Mouse (Mus musculus): ENCODE measurements around the gene Ulk3. TPM values are rescaled to one million over a fixed set of nuclear protein-coding genes. Genes with fewer than 3 reads are reported as not detected.

Gene Ulk3
- total RNA-seq, 2 experiments from 2014 or later, result 36.3 to 37.1 TPM

DNA sequence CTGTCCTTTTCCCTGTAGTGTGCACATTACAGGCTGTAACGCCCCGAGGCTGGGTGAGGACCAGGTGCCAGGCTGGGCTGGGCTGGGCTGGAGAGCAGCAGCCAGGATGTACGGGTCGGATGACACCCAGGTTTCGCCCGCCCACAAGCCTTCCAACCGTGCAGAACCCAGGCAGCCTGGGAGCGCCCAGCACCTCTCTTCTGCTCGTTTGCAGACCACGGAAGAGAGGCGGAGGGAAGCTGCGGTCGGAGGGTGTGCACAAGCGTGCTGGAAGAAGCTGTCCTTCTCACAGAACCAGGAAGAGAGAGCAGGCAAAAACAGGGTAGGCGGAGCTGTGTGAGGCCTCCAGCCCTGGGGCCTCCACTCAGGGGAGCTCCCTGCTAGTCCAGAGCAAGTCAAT is 51.1 kb downstream of the Ulk3 start:
- no peak for DNase-seq (ENCODE audit: extremely low spot score in 1 of 2, low spot score in 2 of 2)
- TF ChIP-seq CTCF (IDR thresholded peaks at IDR 0.05), result no peak
- intact Hi-C loops (cut with DNase I), result no loop called here
- peak overlapping the region; percentile 73 for H3K27ac ChIP-seq
- no peak overlapping the region for H3K4me3 ChIP-seq

DNA sequence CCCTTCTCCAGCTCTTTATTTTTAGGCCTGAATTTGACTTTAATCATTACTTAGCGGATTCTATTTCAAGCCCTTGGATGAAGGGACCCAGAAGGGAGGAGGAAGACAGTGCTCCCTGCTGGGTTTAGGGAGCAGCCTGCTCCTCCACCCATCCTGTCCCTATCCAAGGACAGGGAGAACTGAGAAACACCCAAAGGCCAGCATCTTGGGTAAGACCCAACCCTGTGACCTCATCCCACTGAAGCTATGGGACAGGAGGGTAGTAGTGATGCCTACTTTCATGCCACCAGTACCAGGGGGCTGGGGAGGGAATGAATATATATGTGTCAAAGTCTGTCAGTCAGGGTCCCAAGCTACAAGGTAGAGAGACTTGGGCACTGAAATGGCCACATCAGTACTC is 51.8 kb downstream of the Ulk3 start:
- DNase-seq (ENCODE audit: extremely low spot score in 1 of 2, low spot score in 2 of 2), result no peak
- H3K27ac ChIP-seq, result peak overlapping the region; percentile 25; the same call in 1 of the 2 replicates
- no peak for TF ChIP-seq CTCF (IDR thresholded peaks at IDR 0.05)
- no peak overlapping the region for H3K4me3 ChIP-seq
- intact Hi-C loops (cut with DNase I), result no loop called here

DNA sequence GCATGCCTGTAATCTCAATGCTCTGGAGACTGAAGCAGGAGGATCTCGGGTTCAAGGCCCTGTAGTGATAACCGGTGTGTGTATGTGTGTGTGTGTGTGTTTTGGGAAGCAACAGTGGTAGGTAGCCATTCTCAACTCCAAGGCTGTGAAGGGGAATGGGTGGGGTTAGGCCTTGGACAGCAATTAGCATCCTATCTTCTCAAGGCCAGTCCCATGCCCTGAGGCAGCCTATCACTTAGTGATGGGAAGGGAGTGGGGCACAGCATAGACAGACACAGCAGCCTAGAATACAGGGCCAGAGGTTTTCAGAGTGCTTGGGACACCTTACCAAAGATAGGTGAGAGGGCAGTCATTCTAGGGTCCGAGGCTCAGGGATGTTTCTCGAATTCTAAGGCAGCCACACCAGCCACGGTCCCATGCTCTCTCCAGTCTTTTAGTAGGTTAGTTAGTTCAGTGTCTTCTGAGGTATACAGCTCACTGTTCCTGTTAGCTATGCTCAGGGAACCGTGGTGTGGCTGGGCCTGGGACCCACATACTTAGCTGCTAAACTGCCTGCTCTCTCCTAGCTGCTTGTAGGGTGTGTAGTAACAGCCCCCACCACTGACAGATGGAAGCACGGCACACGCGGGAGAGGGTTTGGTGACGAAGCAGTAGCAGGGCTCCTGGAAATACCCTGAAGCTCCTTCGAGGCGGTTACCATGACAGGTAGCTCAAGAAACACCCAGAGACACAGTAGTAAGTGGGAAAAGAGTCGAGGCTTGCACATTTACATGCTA is 52.7 kb downstream of the Ulk3 start:
- intact Hi-C loops (cut with DNase I), result no loop called here
- TF ChIP-seq CTCF (IDR thresholded peaks at IDR 0.05), result no peak
- Histone ChIP-seq H3K4me3 (no peak overlapping the region), H3K27ac (no peak overlapping the region; the same call in 1 of the 2 replicates)
- no peak for DNase-seq (ENCODE audit: extremely low spot score in 1 of 2, low spot score in 2 of 2)

DNA sequence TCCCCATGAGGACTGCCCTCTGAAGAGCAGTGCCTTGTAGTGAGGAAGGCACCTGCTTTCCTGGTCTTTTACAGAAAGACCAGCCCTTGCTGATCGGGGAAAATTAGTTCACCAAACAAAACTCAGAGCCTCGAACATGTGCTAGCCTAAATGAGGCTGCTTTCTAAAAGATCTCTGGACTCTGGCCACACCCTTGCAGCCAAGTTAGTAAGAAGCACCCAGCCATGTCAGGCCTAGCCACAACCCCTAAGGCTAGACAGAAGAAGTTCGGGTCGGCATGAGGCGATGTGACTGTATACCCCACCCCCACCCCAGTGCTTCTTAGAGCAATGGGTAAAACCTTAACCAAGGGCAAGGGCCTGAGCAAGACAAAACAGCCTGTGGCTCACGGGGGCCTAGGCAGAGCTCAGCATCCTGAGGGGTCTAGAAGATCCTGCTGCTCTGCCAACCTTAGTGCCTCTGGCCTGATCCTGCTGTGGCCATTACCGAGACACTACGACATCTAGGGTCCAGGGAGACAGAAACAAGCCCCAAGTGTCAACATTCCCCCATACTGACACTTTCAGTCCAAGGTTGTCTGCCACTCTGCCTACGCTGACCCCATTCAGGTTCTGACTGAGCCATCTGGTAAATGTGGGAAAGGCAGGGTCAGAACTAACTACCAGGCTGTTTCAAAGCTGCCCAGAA is 54.1 kb downstream of the Ulk3 start:
- DNase-seq (ENCODE audit: extremely low spot score in 1 of 2, low spot score in 2 of 2), result no peak
- TF ChIP-seq CTCF (IDR thresholded peaks at IDR 0.05), result no peak
- intact Hi-C loops (cut with DNase I), result no loop called here
- H3K4me3 ChIP-seq, result peak overlapping the region; percentile 21; the same call in 1 of the 2 replicates
- H3K27ac ChIP-seq, result no peak overlapping the region

DNA sequence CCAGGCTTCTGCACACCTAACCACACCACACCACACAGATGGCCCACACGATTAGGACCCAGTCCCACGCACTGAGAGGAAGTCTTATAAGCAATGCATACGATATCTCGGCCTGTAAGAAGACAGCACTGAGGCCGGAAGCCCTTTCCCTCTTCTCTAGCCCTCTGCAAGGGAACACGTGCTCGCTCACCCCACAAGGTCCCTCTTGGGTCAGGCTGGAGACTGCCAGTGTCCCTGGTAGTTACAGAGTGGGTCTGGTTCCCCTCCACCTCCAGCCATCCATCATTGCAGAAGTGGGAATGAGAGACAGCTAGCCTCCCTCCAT is 54.6 kb downstream of the Ulk3 start:
- H3K4me3 ChIP-seq, result peak overlapping the region; percentile 21; the same call in 1 of the 2 replicates
- intact Hi-C loops (cut with DNase I), result no loop called here
- TF ChIP-seq CTCF (IDR thresholded peaks at IDR 0.05), result no peak
- no peak overlapping the region for H3K27ac ChIP-seq
- no peak for DNase-seq (ENCODE audit: extremely low spot score in 1 of 2, low spot score in 2 of 2)

DNA sequence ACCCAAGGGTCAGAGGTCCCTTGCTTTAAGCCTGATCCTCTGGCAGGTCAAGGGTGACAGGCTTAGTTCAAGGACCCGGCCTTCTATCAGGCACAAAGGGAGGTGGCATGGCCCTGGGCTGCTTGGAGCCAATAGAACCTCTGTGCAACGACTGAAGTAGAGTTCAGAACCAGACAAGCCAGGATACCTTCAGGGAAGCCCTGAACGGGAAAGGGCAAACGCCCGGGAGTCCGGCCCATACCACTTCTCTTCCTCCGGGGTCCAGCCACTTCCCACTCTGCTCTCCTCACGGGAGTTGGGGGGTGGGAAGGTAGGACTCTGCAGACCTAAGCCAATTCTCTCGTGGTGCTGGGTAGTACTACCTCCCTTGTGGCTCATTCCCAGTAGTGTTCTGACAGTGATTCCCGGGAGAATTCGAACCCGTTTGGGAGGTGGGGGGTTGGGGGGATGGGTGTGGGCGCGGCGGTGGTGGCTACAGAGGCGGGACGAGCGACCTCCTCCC is 55.2 kb downstream of the Ulk3 start:
- no peak for TF ChIP-seq CTCF (IDR thresholded peaks at IDR 0.05)
- intact Hi-C loops (cut with DNase I), result no loop called here
- Histone ChIP-seq H3K27ac (peak overlapping the region; percentile 96), H3K4me3 (peak overlapping the region; percentile 95)
- DNase-seq (ENCODE audit: extremely low spot score in 1 of 2, low spot score in 2 of 2), result no peak

DNA sequence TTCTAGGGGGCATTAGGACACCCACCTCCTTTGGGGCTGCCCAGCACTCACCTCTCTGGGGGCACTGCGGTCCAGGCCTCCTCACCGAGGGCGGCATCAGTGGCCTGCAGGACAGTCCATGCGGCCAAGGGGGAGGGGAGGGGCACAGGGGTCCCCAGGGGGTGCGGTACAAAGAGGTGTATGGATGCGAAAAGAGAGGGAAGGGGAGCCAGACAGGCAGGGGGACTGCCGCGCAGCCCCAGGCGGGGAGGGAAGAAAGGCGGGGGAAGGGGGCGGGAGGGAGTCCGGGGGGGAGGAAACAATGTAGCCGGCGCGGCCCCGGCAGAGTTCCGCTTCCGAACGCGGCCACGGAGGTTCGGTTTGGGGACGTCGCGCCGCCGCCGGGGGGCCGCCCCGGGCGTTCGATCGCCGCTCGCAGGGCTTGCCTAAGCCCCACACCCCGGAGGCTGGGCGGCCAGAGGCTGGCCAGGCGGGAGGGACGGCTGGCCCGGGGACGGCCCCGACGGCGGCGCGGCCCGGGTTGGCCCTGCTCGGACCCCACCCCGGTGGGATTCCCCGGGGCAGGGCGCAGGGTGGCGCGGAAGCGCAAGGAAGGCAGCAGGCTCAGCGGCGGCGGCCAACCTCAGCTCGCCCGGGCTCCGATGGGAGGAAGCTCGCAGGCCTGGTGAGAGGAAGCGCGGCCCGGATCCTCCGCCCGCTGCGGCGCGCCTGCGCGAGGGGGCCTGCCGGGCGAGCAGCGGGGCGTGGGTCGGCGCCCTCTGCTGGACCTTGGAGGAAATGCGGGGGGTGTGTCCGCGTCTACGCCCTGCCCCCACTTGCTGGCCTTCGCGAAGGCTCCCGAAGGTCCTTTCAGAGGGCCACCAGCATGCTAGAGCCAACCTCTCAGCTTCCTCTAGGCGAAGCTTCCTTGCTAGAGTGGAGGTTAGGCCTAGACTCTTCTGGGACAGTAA is 56.0 kb downstream of the Ulk3 start:
- DNase-seq (ENCODE audit: extremely low spot score in 1 of 2, low spot score in 2 of 2), result peak; percentile 93 to 95
- intact Hi-C loops (cut with DNase I), result no loop called here
- H3K27ac ChIP-seq, result peak overlapping the region; percentile 96
- TF ChIP-seq CTCF (IDR thresholded peaks at IDR 0.05), result peak; percentile 98
- peak overlapping the region; percentile 95 for H3K4me3 ChIP-seq

Other genes starting within 250 kb of the Ulk3 start
- gene Ppcdc, start 149.3 kb upstream of the Ulk3 start, total RNA-seq (2021), result 10 to 100 TPM; 16.3 to 16.8 TPM
- gene Scamp5, start 121.4 kb upstream of the Ulk3 start, total RNA-seq (2021), result 100 to 1,000 TPM; 379 TPM
- gene Rpp25, start 85.4 kb upstream of the Ulk3 start, total RNA-seq (2021), result 10 to 100 TPM; 16.9 to 18.5 TPM
- 100 to 1,000 TPM; 374 to 440 TPM for gene Cox5a, start 68.2 kb upstream of the Ulk3 start, total RNA-seq (2021)
- gene Fam219b, start 51.9 kb upstream of the Ulk3 start, total RNA-seq (2021), result 10 to 100 TPM; 18.1 to 21.6 TPM
- gene Mpi, start 36.7 kb upstream of the Ulk3 start, total RNA-seq (2021), result 10 to 100 TPM; 63.4 to 76.9 TPM
- 10 to 100 TPM; 19.8 to 22.3 TPM for gene Scamp2, start 28.5 kb upstream of the Ulk3 start, total RNA-seq (2021)
- gene Cplx3, start 16.8 kb downstream of the Ulk3 start, total RNA-seq (2021), result 1 to 10 TPM; 9.1 to 9.6 TPM
- not detected for gene Lman1l, start 31.3 kb downstream of the Ulk3 start, total RNA-seq (2021)
- 10 to 100 TPM; 32.9 to 39.6 TPM for gene Csk, start 64.2 kb downstream of the Ulk3 start, total RNA-seq (2021)
- gene Cyp1a2, start 94.3 kb downstream of the Ulk3 start, total RNA-seq (2021), result not detected
- gene Cyp1a1, start 98.5 kb downstream of the Ulk3 start, total RNA-seq (2021), result under 1 TPM; 0.16 TPM
- 10 to 100 TPM; 13.8 to 14.2 TPM for gene Edc3, start 119.1 kb downstream of the Ulk3 start, total RNA-seq (2021)
- gene Clk3, start 176.4 kb downstream of the Ulk3 start, total RNA-seq (2021), result 10 to 100 TPM; 86.8 to 96.3 TPM
- gene Arid3b, start 247.3 kb downstream of the Ulk3 start, total RNA-seq (2021), result 10 to 100 TPM; 10.9 to 14.8 TPM